Mouse (Mus musculus) left cerebral cortex, adult 2 months (tissue): ENCODE results near the gene Sema6d. TPM values are rescaled to one million over a fixed set of nuclear protein-coding genes. Genes with fewer than 3 reads are reported as not detected.
A peak's percentile ranks its signal among the peaks of the same experiment; 100 is the strongest.

ENCODE experiments used
- DNase-seq, 2 experiments: peaks; one replicate each; pipeline ENCODE4 v3.0.0; 2021 to 2022; ENCODE audit warnings: low spot score in 2 of 2, mixed read lengths in 1 of 2; ENCODE audit errors: extremely low spot score in 1 of 2
- H3K27ac ChIP-seq: fragments of 200-600 bp; 2 replicates; pipeline ENCODE4 v1.8.1; 2022
- H3K4me3 ChIP-seq: fragments of 200-600 bp; 2 replicates; pipeline ENCODE4 v1.8.1; 2022
- CTCF ChIP-seq: fragments of 200-600 bp; IDR thresholded peaks from 2 replicates; pipeline ENCODE4 v1.8.1; 2022; ENCODE audit warnings: antibody characterized with exemption, mild to moderate bottlenecking, moderate library complexity
- intact Hi-C: fragments of 180-260 bp; cut with DNase I; formaldehyde crosslinking; loops from one replicate; pipeline ENCODE4 v1.15.1; 2025
- total RNA-seq, 2 experiments: library from RNA; stranded (reverse); gene quantifications; 2 replicates each; pipeline ENCODE4 v1.2.3; 2021

The Sema6d gene
- total RNA-seq, 2 experiments from 2014 or later: 45.3 to 50.4 TPM

DNA sequence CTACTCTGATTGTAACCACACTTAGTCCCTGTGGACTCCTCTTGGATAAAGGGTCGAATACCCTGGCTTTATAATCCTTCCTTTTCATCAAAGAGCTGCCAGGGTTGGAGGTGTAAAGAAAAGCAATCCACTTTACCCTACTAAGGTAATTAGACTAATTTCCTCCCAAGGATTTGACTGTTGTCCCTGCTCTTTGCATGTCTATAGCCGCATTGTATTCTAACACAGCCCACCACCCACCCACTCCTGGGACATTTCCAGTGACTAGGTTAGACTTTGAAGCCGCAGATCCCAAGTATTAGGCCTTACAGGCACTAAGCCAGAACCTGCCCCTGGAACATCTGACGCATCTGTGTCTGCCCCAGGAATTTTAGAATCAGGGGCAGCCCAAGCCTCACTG lies 547.3 kb downstream of the Sema6d start:
- no peak for TF ChIP-seq CTCF
- H3K4me3 ChIP-seq: no peak overlapping the region
- no peak overlapping the region for H3K27ac ChIP-seq
- DNase-seq: no peak
- intact Hi-C loops: no loop called here

DNA sequence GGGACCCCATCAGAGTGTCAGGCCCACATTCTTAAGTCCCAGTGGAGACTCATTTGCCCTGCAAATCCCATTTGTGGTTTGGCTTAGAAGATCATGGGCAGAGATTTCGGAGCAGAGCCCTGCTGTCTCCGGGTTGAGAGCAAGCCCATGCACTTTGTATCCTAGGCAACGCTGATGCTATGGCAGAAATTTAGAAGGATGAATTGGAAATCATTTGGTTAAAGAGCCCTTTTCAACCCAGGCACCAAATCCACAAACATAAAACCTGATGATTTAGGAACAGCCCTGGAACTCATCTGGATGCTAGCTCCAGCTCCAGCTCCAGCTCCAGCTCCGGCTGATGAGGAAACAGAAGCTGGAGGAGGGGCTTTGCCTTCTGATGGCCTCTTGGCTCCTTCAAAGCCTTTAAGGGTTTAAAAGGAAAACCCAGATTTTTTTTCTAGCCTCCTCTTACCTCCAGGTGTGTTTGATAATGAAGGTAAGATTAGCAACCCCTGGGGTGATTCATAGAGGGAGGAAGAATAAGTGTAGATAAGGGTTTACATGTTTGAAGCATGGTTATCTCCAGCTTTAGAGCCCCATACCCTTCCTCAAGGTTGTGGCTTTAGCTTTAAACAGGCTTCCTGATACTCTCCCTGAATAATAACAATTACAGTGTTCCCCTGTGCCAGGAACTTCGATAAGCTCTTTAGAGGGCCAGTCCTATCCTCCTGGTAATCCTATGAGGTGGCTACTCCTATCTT lies 549.6 kb downstream of the Sema6d start:
- H3K4me3 ChIP-seq: no peak overlapping the region
- intact Hi-C loops: no loop called here
- no peak overlapping the region for H3K27ac ChIP-seq
- no peak for TF ChIP-seq CTCF
- no peak for DNase-seq

DNA sequence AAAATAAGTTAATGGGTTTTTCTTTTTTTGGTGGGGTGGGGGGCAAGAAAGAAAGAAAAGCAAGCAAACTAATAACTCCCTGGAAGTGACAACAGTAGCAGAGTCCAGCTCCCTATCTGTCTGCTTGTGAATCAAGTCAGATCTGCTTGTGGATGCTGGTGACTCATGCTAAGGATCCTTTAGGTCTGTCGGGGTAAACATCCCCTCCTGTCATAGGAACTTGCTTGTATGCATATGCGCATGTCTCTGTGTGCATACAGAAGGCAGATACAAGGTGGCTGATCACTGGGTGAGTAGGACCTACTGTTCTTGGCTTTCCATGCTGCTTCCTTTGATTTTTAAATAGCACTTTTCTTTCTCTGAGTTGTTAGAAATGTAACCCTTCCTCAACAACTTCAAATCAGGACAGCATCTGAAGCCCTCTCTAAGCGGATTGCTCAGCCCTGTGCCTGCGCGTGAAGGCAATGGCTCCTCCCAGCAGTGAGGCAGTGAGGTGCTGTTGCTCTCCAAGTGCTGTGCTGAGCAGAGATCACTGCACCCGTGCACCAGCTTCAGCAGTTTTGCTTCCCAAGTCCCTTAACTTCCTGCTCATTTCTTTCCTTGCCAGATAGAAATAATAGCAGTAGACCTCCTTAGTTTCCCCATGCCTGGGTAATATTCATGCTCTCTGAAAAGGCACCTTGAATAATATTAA lies 550.9 kb downstream of the Sema6d start:
- TF ChIP-seq CTCF: no peak
- intact Hi-C loops: no loop called here
- DNase-seq: no peak
- H3K27ac ChIP-seq: no peak overlapping the region
- no peak overlapping the region for H3K4me3 ChIP-seq

DNA sequence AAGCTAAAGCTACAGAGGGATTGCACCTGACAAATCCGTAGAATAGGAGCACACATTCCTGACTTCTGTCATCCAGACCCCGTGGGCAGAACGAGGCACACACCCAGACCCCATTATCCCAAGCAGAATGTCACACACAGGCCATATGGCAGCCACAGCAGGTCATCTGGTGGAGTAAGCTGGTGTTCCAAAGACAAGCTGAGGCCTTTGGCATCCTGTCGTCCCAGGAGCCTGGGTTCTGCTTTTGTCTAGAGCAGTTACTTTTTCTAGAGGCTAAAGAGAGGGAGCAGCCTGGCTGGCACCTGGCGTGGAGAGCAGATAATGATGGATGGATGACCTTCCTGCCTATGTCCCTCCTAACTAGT lies 551.4 kb downstream of the Sema6d start:
- DNase-seq: no peak
- H3K4me3 ChIP-seq: no peak overlapping the region
- H3K27ac ChIP-seq: no peak overlapping the region
- TF ChIP-seq CTCF: no peak
- intact Hi-C loops: no loop called here

DNA sequence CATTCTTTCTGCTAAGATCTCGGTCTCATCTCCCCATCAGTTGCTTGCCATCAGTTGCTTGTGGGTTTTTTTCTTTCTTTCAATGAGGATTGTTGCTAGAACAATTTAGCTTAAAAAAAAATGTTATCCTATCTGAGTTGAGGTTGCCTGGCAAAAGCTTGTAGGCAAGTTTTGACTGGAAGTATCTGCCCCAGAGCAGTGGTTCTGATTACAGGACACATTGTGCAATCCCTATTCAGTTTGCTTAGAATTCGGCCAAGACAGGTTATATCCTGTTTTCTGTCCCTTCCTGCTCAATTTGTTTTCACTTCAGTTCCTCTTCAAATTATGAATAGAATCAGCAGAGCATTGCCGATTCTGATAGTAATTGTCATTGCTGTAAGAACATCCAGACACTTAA lies 552.4 kb downstream of the Sema6d start:
- intact Hi-C loops: no loop called here
- H3K4me3 ChIP-seq: no peak overlapping the region
- H3K27ac ChIP-seq: no peak overlapping the region
- no peak for TF ChIP-seq CTCF
- DNase-seq: no peak

DNA sequence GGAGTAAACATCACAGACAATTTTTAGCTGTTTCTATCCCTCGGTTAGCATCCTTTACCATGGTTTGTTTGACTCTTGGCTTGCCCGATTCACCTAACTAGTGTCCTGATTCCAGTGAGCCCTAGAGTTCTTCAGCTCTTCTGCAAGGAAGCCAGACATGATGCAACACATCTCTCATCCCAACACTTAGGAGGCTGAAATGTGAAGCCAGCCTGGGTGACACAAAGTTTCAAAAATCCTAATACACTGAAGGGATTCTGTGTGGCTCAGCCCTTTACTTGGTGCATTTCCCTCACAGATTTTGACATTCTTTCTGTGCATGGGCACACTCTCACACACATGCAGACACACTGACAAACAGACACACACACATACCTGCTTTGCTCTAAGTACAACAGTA lies 560.8 kb downstream of the Sema6d start:
- TF ChIP-seq CTCF: no peak
- DNase-seq: no peak
- Histone ChIP-seq H3K27ac (no peak overlapping the region), H3K4me3 (no peak overlapping the region)
- intact Hi-C loops: no loop called here

DNA sequence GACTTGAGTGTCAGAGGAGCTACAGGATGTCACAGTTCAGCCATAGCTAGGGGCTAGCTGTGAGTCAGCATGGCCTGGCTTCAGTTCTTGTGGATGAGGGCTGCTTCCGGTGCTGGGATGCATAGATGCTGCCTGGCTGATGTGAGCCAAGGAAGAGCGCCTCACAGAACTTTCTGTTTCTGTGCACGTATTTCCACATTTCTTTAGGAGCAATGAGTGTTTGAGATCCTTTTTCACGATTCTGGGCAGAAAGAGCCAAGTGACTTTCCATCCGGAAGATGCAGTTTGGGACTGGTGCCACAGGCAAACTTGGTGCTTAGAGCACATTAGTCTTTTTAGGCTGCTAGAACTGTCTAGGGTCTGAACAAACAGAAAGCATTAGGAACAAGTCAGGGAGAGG lies 561.4 kb downstream of the Sema6d start:
- Histone ChIP-seq H3K27ac (peak overlapping the region; percentile 36; the same call in 1 of the 2 replicates), H3K4me3 (no peak overlapping the region)
- no peak for DNase-seq
- no peak for TF ChIP-seq CTCF
- intact Hi-C loops: no loop called here

DNA sequence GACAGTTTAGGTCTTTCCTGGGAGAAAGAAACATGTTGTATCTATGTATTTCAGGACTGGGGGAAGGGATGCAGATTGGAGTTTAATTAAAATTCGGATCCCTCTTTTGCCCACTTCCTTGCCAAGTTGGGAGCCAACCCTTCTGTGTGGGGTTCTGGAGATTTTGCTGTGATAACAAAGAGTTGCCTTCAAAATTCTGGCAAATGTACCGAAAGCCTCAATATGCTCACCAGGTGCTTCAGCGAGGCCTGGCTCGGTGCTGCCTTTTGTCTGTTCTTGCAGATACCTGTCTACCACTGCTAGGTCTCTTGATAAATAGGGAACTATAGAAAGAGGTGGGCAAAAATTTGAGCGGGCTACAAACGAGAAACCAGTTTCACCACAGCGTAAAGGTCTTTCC lies 563.4 kb downstream of the Sema6d start:
- no peak for DNase-seq
- intact Hi-C loops: no loop called here
- Histone ChIP-seq H3K4me3 (no peak overlapping the region), H3K27ac (no peak overlapping the region)
- TF ChIP-seq CTCF: no peak

DNA sequence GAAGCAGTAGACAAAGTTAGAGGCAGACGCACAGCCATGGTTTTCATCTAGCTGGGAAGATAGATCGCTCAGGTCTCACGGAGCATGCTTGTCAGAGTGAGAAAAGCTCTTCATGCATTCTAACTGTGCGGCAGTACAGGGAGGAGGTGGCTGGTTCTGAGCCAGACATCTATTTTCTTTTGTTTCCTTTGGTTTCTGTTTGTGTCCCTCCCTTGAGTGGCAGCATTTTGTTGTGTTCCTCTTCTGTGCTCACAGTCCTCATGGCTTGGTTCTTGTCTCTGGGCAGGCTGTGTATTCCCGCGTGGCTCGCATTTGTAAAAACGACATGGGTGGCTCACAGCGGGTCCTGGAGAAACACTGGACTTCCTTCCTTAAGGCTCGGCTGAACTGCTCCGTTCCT lies 567.6 kb downstream of the Sema6d start:
- no peak for DNase-seq
- no peak overlapping the region for H3K4me3 ChIP-seq
- H3K27ac ChIP-seq: no peak overlapping the region; the same call in 1 of the 2 replicates
- TF ChIP-seq CTCF: no peak
- intact Hi-C loops: loop anchor here (5.0 kb wide), 1 partner anchor 45 kb away; no protein-coding TSS in a partner anchor

DNA sequence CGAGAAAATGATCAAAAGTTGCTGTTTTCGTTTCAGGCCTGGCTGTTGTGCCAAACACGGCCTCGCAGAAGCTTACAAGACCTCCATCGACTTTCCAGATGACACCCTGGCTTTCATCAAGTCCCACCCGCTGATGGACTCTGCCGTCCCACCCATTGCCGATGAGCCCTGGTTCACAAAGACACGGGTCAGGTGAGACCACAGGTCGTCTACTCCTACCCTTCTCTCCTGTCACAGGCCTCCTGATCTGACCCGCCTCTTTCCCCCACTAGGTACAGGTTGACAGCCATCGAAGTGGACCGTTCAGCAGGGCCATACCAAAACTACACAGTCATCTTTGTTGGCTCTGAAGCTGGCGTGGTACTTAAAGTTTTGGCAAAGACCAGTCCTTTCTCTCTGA lies 568.6 kb downstream of the Sema6d start:
- TF ChIP-seq CTCF: no peak
- Histone ChIP-seq H3K4me3 (no peak overlapping the region), H3K27ac (no peak overlapping the region)
- intact Hi-C loops: loop anchor here (5.0 kb wide), 1 partner anchor 46 kb away; no protein-coding TSS in a partner anchor
- DNase-seq: no peak

DNA sequence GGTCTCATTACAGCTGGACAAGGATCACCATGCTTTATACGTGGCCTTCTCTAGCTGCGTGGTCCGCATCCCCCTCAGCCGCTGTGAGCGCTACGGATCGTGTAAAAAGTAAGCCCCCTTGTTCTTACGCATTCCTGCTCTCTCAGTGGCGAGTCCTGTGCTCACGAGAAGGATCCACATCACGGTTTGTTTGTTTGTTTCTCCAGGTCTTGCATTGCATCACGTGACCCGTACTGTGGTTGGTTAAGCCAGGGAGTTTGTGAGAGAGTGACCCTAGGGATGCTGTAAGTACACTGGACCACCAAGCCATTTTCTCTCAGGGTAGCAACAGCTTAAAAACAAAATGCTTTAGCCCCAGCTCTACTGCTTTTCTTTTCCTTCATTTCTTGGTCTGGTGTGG lies 569.8 kb downstream of the Sema6d start:
- Histone ChIP-seq H3K4me3 (no peak overlapping the region), H3K27ac (no peak overlapping the region)
- no peak for TF ChIP-seq CTCF
- no peak for DNase-seq
- intact Hi-C loops: loop anchor here (5.0 kb wide), 1 partner anchor 47 kb away; no protein-coding TSS in a partner anchor

DNA sequence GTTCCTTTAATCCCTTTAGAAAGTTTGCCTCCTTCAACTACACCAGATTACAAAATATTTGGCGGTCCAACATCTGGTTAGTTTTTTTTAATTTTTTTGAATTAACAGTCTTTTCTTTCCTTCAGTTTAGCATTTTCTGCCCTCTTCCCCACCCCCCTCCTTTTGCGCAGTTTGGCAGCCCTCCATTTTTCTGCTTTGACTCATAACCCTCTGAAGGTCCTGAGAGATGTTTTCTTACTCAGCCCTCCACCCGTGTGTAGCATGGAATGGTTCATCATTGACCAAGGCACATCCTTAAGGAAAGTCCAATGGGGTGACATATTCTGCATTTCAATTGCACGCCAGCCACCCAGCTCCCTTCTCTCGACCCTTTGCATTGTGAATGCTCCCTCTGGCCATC lies 570.9 kb downstream of the Sema6d start:
- H3K27ac ChIP-seq: no peak overlapping the region
- TF ChIP-seq CTCF: no peak
- H3K4me3 ChIP-seq: no peak overlapping the region
- intact Hi-C loops: no loop called here
- DNase-seq: no peak

DNA sequence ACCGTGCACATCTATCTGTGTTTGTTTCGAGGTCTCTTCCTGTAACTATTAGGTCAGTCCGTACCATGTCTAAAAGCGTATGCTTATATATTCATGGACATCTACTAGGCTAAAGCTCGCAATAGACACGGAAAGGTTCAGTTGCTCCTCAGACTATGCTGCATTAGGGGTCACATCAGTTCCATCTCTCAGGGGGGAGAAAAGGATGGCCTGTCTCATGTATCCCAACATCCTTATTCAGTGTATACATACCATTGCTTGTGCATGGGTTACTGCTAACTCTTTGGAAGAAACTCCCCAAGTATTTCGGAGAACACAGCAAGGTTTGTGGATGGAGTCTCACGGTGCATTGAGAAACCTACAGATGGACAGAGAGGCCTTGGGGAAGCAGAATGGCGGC lies 571.5 kb downstream of the Sema6d start:
- H3K27ac ChIP-seq: no peak overlapping the region
- intact Hi-C loops: no loop called here
- no peak overlapping the region for H3K4me3 ChIP-seq
- no peak for DNase-seq
- no peak for TF ChIP-seq CTCF
